Mouse (Mus musculus) liver, postnatal 0 days (tissue): ENCODE data around the gene Cdh23.

ENCODE experiments used
- CTCF ChIP-seq: sonication (generic); IDR thresholded peaks from 2 replicates; pipeline ENCODE4 v1.5.1; 2016; ENCODE audit warnings: antibody characterized with exemption, low read depth
- EP300 ChIP-seq: IDR thresholded peaks from 2 replicates; pipeline ENCODE4 v1.6.1; 2016; ENCODE audit warnings: antibody characterized with exemption, low read depth, mild to moderate bottlenecking

DNA sequence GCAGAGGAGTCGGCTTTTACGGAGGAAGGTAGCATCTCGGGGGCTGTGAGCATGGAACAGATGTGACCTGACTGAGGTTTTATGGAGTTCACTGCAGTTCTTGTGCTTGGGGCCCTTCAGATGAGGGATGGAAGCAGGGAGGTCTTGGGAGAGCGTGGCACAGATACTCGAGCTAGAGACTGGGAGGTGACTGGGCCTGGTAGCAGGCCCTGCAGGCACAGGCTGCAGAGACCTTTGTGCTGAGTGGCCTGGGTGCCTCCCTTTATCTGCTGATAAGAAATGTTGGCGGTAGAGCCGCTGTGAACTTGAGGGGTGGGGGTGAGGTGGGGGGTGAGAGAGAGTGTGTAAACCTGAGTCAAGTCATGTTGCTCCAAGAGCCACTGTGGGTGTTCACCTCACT lies 361.7 kb downstream of the Cdh23 start:
- TF ChIP-seq CTCF (no peak), EP300 (no peak)
